Mouse (Mus musculus) forebrain, embryonic 16.5 days (tissue): Measurements from ENCODE around the gene Arid4a. TPM values are rescaled to one million over a fixed set of nuclear protein-coding genes. Genes with fewer than 3 reads are reported as not detected.
"Not testable (repeated sequence)": the region's sequence is repeated elsewhere in the genome, so short reads cannot be mapped to it uniquely, and the experiment has no call there.

Source experiments
- ATAC-seq: fragments of 200-750 bp; cut with Nextera tagmentation; 2 replicates; pipeline ENCODE4 v1.8.0; 2017; ENCODE audit warnings: mild to moderate bottlenecking, moderate library complexity
- H3K27ac ChIP-seq: fragments of 300-500 bp; sonication (generic); 2 replicates; pipeline ENCODE4 v1.5.1; 2014; ENCODE audit warnings: low read length, control low read depth
- H3K27me3 ChIP-seq: fragments of 300-500 bp; sonication (generic); replicated peaks from 2 replicates; pipeline ENCODE4 v1.6.1; 2014; ENCODE audit warnings: low read length; ENCODE audit not compliant: control insufficient read depth, insufficient read depth
- H3K36me3 ChIP-seq: fragments of 300-500 bp; sonication (generic); 2 replicates; pipeline ENCODE4 v1.6.1; 2014; ENCODE audit not compliant: control insufficient read depth, insufficient read depth
- H3K4me1 ChIP-seq: fragments of 300-500 bp; sonication (generic); replicated peaks from 2 replicates; pipeline ENCODE4 v1.6.1; 2014; ENCODE audit warnings: low read length; ENCODE audit not compliant: control insufficient read depth, insufficient read depth
- H3K4me2 ChIP-seq: fragments of 300-500 bp; sonication (generic); 2 replicates; pipeline ENCODE4 v1.6.1; 2014; ENCODE audit warnings: mild to moderate bottlenecking, low read length, control low read depth
- H3K4me3 ChIP-seq: fragments of 300-500 bp; sonication (generic); replicated peaks from 2 replicates; pipeline ENCODE4 v1.5.1; 2014; ENCODE audit warnings: mild to moderate bottlenecking, low read length, control low read depth
- H3K9ac ChIP-seq: fragments of 300-500 bp; sonication (generic); replicated peaks from 2 replicates; pipeline ENCODE4 v1.6.1; 2014; ENCODE audit warnings: low read depth, low read length, control low read depth
- H3K9me3 ChIP-seq: fragments of 300-500 bp; sonication (generic); 2 replicates; pipeline ENCODE4 v1.6.1; 2016; ENCODE audit warnings: low read length; ENCODE audit not compliant: control insufficient read depth
- WGBS: fragments of 180-500 bp; shearing (Covaris S2); extraction: QIAGEN DNeasy Blood & Tissue Kit; methylation state at CpG from one replicate; pipeline ENCODE4 v1.1.7; 2014; 5-methylcytosine and 5-hydroxymethylcytosine counted together
- polyA plus RNA-seq: library from polyadenylated mRNA; unstranded; fragments of >200 nt; fragmentation: Nextera tagmentation; extraction: Ambion mirVana; gene quantifications from 2 replicates; pipeline ENCODE4 v1.2.1, GENCODE M21; 2015

The Arid4a gene
- polyA plus RNA-seq, 1 experiment from 2014 or later: 52.1 TPM

DNA sequence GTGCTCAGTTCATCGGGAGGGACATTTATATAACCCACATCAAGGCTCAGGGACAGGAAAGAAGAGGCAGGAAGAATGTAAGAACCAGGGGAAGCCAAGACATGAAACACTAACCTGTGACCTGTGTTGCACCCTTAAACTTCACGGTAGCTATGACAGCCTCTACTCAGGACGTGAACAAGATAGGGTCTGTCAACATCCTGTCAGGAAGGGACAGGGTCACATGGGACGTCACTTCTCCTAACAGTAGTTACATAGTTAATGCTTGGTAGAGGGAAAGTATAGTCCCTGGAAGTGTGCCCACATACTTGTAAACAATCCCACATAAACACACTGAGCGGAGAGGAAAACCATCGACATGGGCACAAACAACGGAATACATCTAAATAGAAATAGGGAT lies 8.9 kb upstream of the Arid4a start:
- 93% methylated on average over 7 of the region's 7 CpGs for WGBS
- Histone ChIP-seq H3K9me3 (no peaks in the 10 kb centered on the region), H3K9ac (no peak overlapping the region), H3K27ac (no peak overlapping the region), H3K4me1 (peaks cover under 1% of the 10 kb centered on the region), H3K4me3 (no peak overlapping the region), H3K27me3 (no peaks in the 10 kb centered on the region), H3K36me3 (peaks cover 41% of the 10 kb centered on the region), H3K4me2 (no peak overlapping the region)
- ATAC-seq: no peak

DNA sequence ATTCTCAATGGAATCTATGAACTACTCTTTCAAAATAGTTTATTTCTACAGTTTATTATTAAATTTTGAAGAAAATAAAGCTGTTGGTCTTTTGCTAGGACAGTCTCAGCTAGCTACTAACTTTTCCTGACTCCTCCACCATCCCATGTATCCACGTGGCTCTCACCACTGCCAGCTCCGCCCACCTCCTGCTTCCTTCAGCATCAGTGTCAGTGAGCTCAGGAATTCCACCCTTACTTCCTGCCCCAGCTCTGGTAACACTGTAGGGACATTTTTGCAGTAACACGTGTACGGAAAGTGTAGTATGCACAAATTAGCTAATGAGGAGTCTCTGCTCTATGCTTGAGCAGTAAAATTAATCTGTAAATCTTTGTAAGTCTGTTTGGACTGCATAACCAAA lies 6.0 kb upstream of the Arid4a start:
- peaks cover 21% of the 10 kb centered on the region for H3K4me1 ChIP-seq
- peaks cover 37% of the 10 kb centered on the region for H3K36me3 ChIP-seq
- no peak for ATAC-seq
- WGBS: 65% methylated on average over 4 of the region's 4 CpGs
- H3K9ac ChIP-seq: no peak overlapping the region
- no peak overlapping the region for H3K4me3 ChIP-seq
- no peak overlapping the region for H3K4me2 ChIP-seq
- no peak overlapping the region for H3K27ac ChIP-seq
- H3K27me3 ChIP-seq: no peaks in the 10 kb centered on the region
- no peaks in the 10 kb centered on the region for H3K9me3 ChIP-seq

DNA sequence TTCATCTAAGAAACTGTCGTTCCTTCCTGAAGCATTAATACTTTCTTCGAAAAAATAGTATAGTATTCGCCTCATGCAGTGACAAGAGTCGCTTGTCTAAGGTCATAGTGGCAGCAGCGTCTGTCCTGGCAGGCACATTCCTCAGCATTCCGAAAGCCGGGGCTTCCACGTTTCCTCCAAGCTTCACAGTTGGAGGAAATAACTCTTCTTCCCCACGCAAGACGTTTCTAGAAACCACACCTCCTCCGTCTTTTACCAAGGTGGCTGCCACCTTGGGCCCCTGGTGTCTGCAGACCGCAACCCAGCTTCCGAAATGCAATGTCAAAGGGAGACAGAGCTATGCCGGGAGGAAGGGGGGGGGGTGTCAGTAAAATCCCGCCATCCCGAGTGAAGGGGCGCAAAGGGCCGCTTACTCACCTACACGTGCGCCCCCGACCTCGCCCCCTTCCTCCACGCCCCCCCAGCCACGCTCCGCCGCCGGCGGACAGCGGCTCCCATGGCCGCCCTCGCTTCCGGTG lies 886 bp upstream of the Arid4a start:
- Histone ChIP-seq H3K36me3 (peaks cover 9% of the 10 kb centered on the region; the same call in 1 of the 2 replicates), H3K9ac (peak overlapping the region; percentile 89), H3K4me3 (peak overlapping the region; percentile 99), H3K9me3 (no peaks in the 10 kb centered on the region), H3K4me1 (peaks cover 25% of the 10 kb centered on the region), H3K4me2 (peak overlapping the region; percentile 85), H3K27ac (peak overlapping the region; percentile 99), H3K27me3 (no peaks in the 10 kb centered on the region)
- ATAC-seq: no peak
- 1% methylated on average over 30 of the region's 32 CpGs for WGBS

DNA sequence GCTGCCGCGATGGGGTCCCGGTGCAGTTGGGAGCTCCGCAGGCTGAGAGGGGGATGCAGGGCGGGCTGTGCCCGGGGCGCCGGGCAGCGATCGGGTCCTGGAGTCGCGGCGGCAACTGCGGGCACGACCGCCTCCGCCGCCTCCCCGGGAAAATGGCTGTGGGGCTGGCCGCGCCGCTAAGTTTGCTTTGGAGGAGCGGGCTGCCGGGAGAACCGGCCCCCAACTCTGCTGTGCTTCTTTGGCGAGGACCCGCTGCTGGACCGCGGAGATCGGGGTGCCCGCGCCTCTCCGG lies 367 bp downstream of the Arid4a start:
- Histone ChIP-seq H3K36me3 (peaks cover 11% of the 10 kb centered on the region), H3K4me3 (peak overlapping the region; percentile 99), H3K9ac (peak overlapping the region; percentile 81), H3K27me3 (no peaks in the 10 kb centered on the region), H3K9me3 (no peaks in the 10 kb centered on the region), H3K4me2 (peak overlapping the region; percentile 89), H3K4me1 (peaks cover 25% of the 10 kb centered on the region), H3K27ac (peak overlapping the region; percentile 95)
- WGBS: under 1% methylated on average over 32 of the region's 33 CpGs
- no peak for ATAC-seq

DNA sequence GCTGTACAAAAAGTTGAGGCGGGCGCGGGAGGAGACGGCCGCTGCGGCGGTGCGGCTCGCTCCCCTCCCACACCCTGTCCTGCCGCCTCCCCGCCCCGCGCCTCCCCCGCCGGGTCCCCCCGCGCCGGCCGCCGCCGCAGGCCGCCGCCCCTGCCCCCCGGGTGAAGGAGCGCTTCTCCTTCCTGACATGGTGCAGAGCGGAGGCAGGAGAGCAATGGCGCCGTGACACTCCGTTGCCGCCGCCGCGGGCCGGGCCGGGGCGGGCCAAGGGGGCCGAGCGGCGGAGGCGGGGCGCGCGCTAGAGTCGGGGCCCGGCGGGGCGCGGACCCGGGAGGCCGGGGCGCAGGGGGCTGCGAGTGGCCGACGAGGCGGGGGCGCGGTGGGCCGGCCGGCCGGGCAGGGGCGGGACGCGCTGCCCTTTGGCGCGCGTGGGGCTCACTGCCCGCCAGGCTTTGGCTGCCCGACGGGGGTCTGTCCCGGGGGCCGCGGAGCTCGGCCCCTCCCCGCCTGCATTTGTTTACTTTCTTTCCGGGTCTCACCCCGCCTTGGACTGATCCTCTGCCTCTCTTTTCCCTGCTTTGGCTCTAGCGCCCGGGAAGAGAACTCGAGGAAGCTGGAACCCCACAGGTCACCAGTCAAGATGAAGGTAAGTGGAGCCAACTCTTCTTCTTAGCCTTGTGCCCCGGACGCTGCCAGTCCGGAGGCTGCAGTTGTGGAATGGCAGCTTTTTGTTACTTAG lies 882 bp downstream of the Arid4a start:
- under 1% methylated on average over 56 of the region's 82 CpGs for WGBS
- H3K4me3 ChIP-seq: peak overlapping the region; percentile 99
- H3K4me2 ChIP-seq: peak overlapping the region; percentile 89
- H3K4me1 ChIP-seq: peaks cover 25% of the 10 kb centered on the region
- no peaks in the 10 kb centered on the region for H3K9me3 ChIP-seq
- H3K9ac ChIP-seq: peak overlapping the region; percentile 81
- H3K36me3 ChIP-seq: peaks cover 11% of the 10 kb centered on the region
- H3K27ac ChIP-seq: peak overlapping the region; percentile 95
- no peak for ATAC-seq
- no peaks in the 10 kb centered on the region for H3K27me3 ChIP-seq

DNA sequence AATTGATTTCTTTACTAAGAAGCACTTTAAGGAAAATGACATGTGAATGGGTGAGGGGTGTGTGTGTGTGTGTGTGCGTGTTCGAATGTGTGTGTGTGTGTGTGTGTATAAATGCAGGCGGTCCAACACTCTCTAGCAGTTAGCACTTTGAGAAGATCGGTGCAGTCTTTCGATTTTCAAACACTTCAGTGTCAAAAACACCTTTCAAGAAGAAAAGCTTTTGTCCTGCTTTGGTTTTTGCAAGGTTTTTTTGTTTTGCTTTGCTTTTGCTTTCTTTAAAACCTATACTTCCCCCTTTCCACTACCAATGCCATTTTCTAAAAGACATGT lies 1.4 kb downstream of the Arid4a start:
- ATAC-seq: no peak
- Histone ChIP-seq H3K9me3 (no peaks in the 10 kb centered on the region), H3K4me1 (peaks cover 22% of the 10 kb centered on the region), H3K27ac (no peak overlapping the region), H3K9ac (peak overlapping the region; percentile 81), H3K36me3 (peaks cover 11% of the 10 kb centered on the region), H3K4me2 (peak overlapping the region; percentile 89), H3K4me3 (peak overlapping the region; percentile 99), H3K27me3 (no peaks in the 10 kb centered on the region)
- 9% methylated on average over 5 of the region's 5 CpGs for WGBS

DNA sequence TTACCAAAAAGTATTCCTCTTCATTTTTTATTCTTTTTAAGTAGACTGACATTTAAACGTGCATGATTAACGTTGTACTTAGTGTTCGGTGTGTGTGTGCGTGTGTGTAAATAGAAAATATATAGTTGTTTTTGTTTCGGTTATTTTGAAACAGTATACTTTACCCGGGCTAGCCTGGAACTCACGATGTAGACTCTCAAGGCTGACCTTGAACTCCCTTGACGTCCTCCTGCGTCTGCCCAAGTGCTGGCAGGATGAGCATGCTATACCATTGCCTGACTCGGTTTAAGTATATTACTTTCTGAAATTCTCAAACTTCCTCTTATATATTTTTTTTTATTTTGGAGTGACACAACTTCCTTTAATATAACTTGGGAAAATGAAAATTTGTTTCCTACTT lies 2.0 kb downstream of the Arid4a start:
- Histone ChIP-seq H3K27me3 (no peaks in the 10 kb centered on the region), H3K4me1 (peaks cover 19% of the 10 kb centered on the region), H3K36me3 (peaks cover 14% of the 10 kb centered on the region), H3K4me2 (no peak overlapping the region), H3K9me3 (no peaks in the 10 kb centered on the region), H3K27ac (no peak overlapping the region), H3K4me3 (no peak overlapping the region), H3K9ac (no peak overlapping the region)
- WGBS: 89% methylated on average over 10 of the region's 10 CpGs
- ATAC-seq: no peak

DNA sequence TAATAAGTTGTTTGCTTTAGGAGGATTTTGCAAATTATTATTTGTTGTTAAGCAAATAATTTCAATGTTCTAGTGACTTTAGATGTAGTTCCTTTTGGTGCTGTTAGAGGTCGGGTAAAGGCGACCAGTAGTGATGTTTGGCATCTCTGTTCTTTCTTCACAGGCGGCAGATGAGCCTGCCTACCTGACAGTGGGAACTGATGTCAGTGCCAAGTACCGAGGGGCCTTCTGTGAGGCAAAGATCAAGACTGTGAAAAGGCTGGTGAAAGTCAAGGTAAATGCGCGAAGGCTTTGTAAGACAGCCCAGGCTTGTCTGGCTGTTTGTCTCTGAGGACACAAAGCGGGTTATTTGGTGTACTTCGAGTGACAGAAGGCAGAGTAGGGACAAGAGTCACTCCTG lies 3.4 kb downstream of the Arid4a start:
- ATAC-seq: no peak
- 85% methylated on average over 8 of the region's 8 CpGs for WGBS

DNA sequence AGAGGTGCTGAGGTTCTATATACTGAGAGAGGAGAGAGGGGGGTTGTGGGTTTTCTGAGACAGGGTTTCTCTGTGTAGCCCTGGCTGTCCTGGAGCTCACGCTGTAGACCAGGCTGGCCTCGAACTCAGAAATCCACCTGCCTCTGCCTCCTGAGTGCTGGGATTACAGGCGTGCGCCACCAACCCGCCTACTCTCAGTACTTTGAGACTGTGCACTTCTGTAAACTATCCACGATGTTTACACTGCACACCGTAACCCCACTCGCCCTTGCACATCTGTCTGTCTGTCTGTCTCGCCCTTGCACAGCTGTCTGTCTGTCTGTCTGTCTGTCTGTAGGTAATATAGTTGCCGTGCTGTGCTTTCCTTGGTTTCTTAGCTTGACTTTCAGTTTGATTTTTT lies 8.6 kb downstream of the Arid4a start:
- H3K4me3 ChIP-seq: no peak overlapping the region
- no peaks in the 10 kb centered on the region for H3K4me1 ChIP-seq
- H3K27me3 ChIP-seq: no peaks in the 10 kb centered on the region
- H3K9ac ChIP-seq: no peak overlapping the region
- WGBS: 95% methylated on average over 10 of the region's 10 CpGs
- H3K36me3 ChIP-seq: peaks cover 31% of the 10 kb centered on the region
- no peak overlapping the region for H3K4me2 ChIP-seq
- ATAC-seq: no peak
- no peak overlapping the region for H3K27ac ChIP-seq
- no peaks in the 10 kb centered on the region for H3K9me3 ChIP-seq

More for the DNA sequence above, 3.4 kb downstream of the Arid4a start:
- Histone ChIP-seq H3K27me3 (no peaks in the 10 kb centered on the region), H3K4me1 (peaks cover 8% of the 10 kb centered on the region), H3K4me2 (no peak overlapping the region), H3K9ac (no peak overlapping the region), H3K9me3 (no peaks in the 10 kb centered on the region), H3K36me3 (peaks cover 21% of the 10 kb centered on the region), H3K4me3 (no peak overlapping the region), H3K27ac (no peak overlapping the region)

DNA sequence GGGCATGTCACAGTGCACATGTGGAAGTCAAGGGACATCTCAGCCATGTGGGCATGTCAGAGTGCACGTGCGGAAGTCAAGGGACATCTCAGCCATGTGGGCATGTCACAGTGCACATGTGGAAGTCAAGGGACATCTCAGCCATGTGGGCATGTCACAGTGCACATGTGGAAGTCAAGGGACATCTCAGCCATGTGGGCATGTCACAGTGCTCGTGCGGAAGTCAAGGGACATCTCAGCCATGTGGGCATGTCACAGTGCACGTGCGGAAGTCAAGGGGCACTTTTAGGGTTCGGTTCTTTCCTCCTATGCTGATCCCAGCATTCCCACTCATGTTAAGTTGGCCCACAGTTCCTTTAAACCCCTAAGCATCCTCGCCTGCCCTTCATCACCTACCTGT lies 12.5 kb downstream of the Arid4a start:
- H3K36me3 ChIP-seq: peaks cover 19% of the 10 kb centered on the region
- H3K4me3 ChIP-seq, H3K27me3 ChIP-seq, H3K9ac ChIP-seq, H3K4me1 ChIP-seq, H3K27ac ChIP-seq, ATAC-seq, H3K9me3 ChIP-seq, H3K4me2 ChIP-seq: not testable (repeated sequence)
- WGBS: 94% methylated on average over 8 of the region's 8 CpGs
